21 mouse cellular contexts compared by ENCODE assay signal in the genomic region with DNA sequence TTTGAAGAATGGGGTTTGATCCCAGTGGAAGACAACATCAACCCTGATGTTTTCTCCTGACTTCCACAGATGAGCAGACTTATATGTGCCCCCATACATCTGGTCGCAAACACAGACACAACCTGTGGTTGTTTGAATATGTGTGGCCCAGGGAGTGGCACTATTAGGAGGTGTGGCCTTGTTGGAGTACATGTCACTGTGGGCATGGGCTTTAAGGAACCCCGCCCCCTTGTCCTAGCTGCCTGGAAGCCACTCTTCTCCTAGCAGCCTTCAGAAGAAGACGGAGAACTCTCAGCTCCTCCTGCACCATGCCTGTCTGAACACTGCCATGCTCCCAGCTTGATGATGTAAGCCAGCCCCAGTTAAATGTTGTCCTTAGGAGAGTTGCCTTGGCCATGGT. TPM values are rescaled to one million over a fixed set of nuclear protein-coding genes. Genes with fewer than 3 reads are reported as not detected.
DNase-seq lines count a peak whose midpoint lies in the region; ATAC-seq and TF ChIP-seq lines count a peak whose summit lies in the region.
"Had no signal": no experiment of that assay in that cellular context is flagged by ENCODE, and none has a peak within 500 bp of the region (broad histone marks: within the 10 kb centered on the region; RNA-seq: fewer than 3 reads in every experiment).

No protein-coding gene starts in this region.

- no peak overlapping the region for H3K9ac ChIP-seq in heart, postnatal 0 days (replicated peaks; ENCODE audit: low read depth, low read length)
- H3K9ac ChIP-seq in lung, embryonic 16.5 days (ENCODE audit: low read length): no peak overlapping the region
- H3K9ac ChIP-seq in stomach, postnatal 0 days (ENCODE audit: low read length): no peak overlapping the region
- H3K9ac ChIP-seq: embryonic facial prominence, embryonic 15.5 days; heart, embryonic 13.5 days; hindbrain, embryonic 14.5 days had no signal

- TF ChIP-seq CTCF in heart, postnatal 0 days (IDR thresholded peaks at IDR 0.05; ENCODE audit: low read depth): no peak
- TF ChIP-seq CTCF in stomach, postnatal 0 days (IDR thresholded peaks at IDR 0.05; ENCODE audit: low read depth): no peak

- H3K36me3 ChIP-seq in heart, postnatal 0 days (replicated peaks; ENCODE audit: control insufficient read depth, insufficient read depth, low read length): peaks cover 17% of the 10 kb centered on the region; the same call in 1 of the 2 replicates
- no peaks in the 10 kb centered on the region for H3K36me3 ChIP-seq in lung, embryonic 16.5 days (ENCODE audit: control insufficient read depth, insufficient read depth, low read length)
- H3K36me3 ChIP-seq in stomach, postnatal 0 days (ENCODE audit: control insufficient read depth, insufficient read depth, low read length): 0 out of 2 replicates have a peak, but pooled peaks cover 2% of the 10 kb centered on the region

- no peak overlapping the region for H3K4me2 ChIP-seq in heart, postnatal 0 days (ENCODE audit: low read depth, low read length)
- H3K4me2 ChIP-seq in lung, embryonic 16.5 days (ENCODE audit: low read depth, low read length): no peak overlapping the region
- no peak overlapping the region for H3K4me2 ChIP-seq in stomach, postnatal 0 days (replicated peaks; ENCODE audit: low read depth)
- H3K4me2 ChIP-seq: embryonic facial prominence, embryonic 15.5 days; heart, embryonic 13.5 days; hindbrain, embryonic 14.5 days had no signal

- ATAC-seq in heart, postnatal 0 days (ENCODE audit: insufficient read depth, low read depth): no peak
- ATAC-seq in lung, embryonic 16.5 days (ENCODE audit: low read depth): peak; percentile 8; the same call in 1 of the 2 replicates
- ATAC-seq in stomach, postnatal 0 days (ENCODE audit: low FRiP score, low TSS enrichment): no peak
- ATAC-seq: activated CD4-positive, CD25-positive, alpha-beta regulatory T cell, adult 4 months; forebrain, embryonic 14.5 days had no signal

- WGBS in heart, postnatal 0 days: 83% methylated on average over 3 of the region's 3 CpGs
- WGBS in lung, embryonic 16.5 days: 68% methylated on average over 3 of the region's 3 CpGs
- 76% methylated on average over 3 of the region's 3 CpGs for WGBS in stomach, postnatal 0 days

- no peaks in the 10 kb centered on the region for H3K4me1 ChIP-seq in heart, postnatal 0 days (ENCODE audit: control insufficient read depth, insufficient read depth)
- H3K4me1 ChIP-seq in lung, embryonic 16.5 days (replicated peaks; ENCODE audit: control insufficient read depth, insufficient read depth, low read length): peaks cover 18% of the 10 kb centered on the region
- H3K4me1 ChIP-seq in stomach, postnatal 0 days (replicated peaks; ENCODE audit: control insufficient read depth, insufficient read depth): no peaks in the 10 kb centered on the region
- H3K4me1 ChIP-seq: forebrain, embryonic 10.5 days; hindbrain, embryonic 10.5 days had no signal

- TF ChIP-seq EP300 in heart, postnatal 0 days (IDR thresholded peaks at IDR 0.05; ENCODE audit: low read depth): no peak
- no peak for TF ChIP-seq EP300 in stomach, postnatal 0 days (optimal IDR thresholded peaks at IDR 0.05)

- 0 out of 2 replicates have a peak, but pooled peaks cover 5% of the 10 kb centered on the region for H3K9me3 ChIP-seq in heart, postnatal 0 days (replicated peaks; ENCODE audit: control insufficient read depth, low read length)
- H3K9me3 ChIP-seq in lung, embryonic 16.5 days (ENCODE audit: control insufficient read depth, low read length): no peaks in the 10 kb centered on the region
- H3K9me3 ChIP-seq in stomach, postnatal 0 days (ENCODE audit: control insufficient read depth, low read length): no peaks in the 10 kb centered on the region
- H3K9me3 ChIP-seq: embryonic facial prominence, embryonic 15.5 days; forebrain, embryonic 10.5 days; heart, embryonic 13.5 days; hindbrain, embryonic 10.5 days had no signal

- no peaks in the 10 kb centered on the region for H3K27me3 ChIP-seq in heart, postnatal 0 days (ENCODE audit: control insufficient read depth, insufficient read depth, low read length)
- no peaks in the 10 kb centered on the region for H3K27me3 ChIP-seq in lung, embryonic 16.5 days (ENCODE audit: control insufficient read depth, insufficient read depth, low read depth, low read length)
- no peaks in the 10 kb centered on the region for H3K27me3 ChIP-seq in stomach, postnatal 0 days (ENCODE audit: control insufficient read depth, insufficient read depth, low read length)
- H3K27me3 ChIP-seq: embryonic facial prominence, embryonic 15.5 days; heart, embryonic 13.5 days had no signal

- H3K4me3 ChIP-seq in heart, postnatal 0 days (ENCODE audit: low read depth, low read length): no peak overlapping the region
- H3K4me3 ChIP-seq in lung, embryonic 16.5 days (ENCODE audit: low read length): no peak overlapping the region
- H3K4me3 ChIP-seq in stomach, postnatal 0 days (ENCODE audit: low read depth, low read length): no peak overlapping the region
- H3K4me3 ChIP-seq: embryonic facial prominence, embryonic 15.5 days; erythroblast, embryonic 14.5 days; forebrain, embryonic 10.5 days; gastrocnemius, adult 2 months; heart, embryonic 13.5 days; hindbrain, embryonic 10.5 days had no signal

- 0 out of 2 replicates have a peak overlapping the region, but pooled peaks have one; percentile 5 for H3K27ac ChIP-seq in heart, postnatal 0 days (ENCODE audit: low read depth)
- H3K27ac ChIP-seq in lung, embryonic 16.5 days (ENCODE audit: low read length): peak overlapping the region; percentile 8; the same call in 1 of the 2 replicates
- 0 out of 2 replicates have a peak overlapping the region, but pooled peaks have one; percentile 24 for H3K27ac ChIP-seq in stomach, postnatal 0 days (replicated peaks)
- H3K27ac ChIP-seq: embryonic facial prominence, embryonic 15.5 days; forebrain, embryonic 10.5 days; gastrocnemius, adult 2 months; heart, embryonic 13.5 days; hindbrain, embryonic 10.5 days; hindbrain, embryonic 14.5 days had no signal

- no peak for DNase-seq in heart, postnatal 0 days (ENCODE audit: low spot score)
- no peak for DNase-seq in heart, postnatal 4 days
- no peak for DNase-seq in lung, postnatal 10 days
- peak; percentile 29 for DNase-seq in thymus, postnatal 4 days
- no peak for DNase-seq in thymus, postnatal 14 days
- DNase-seq in stomach, postnatal 0 days (ENCODE audit: low spot score): no peak
- DNase-seq in adrenal gland, adult 8-10 months: no peak
- DNase-seq: adrenal gland, postnatal 36 days; cerebellum, adult 2 months; cerebellum, postnatal 10 days; gastrocnemius, adult 2 months; gastrocnemius, postnatal 25 days had no signal

RNA-seq across cellular contexts. Expression of a gene that starts 46.8 kb away (rescaled TPM):
- total RNA-seq in heart, postnatal 0 days (2014; rRNA removed; ENCODE audit: low replicate concordance): 20.0 and 35.3 TPM in 2 replicates
- 97.6 and 105 TPM in 2 replicates for polyA plus RNA-seq in heart, postnatal 0 days (2015; fragmentation: Nextera tagmentation; extraction: Ambion mirVana)
- 10 to 100 TPM; 33.4 to 43.2 TPM for total RNA-seq in heart, postnatal 4 days (2021)
- 66.4 and 77.4 TPM in 2 replicates for polyA plus RNA-seq in lung, embryonic 16.5 days (2015; fragmentation: Nextera tagmentation; extraction: Ambion mirVana)
- polyA plus RNA-seq in stomach, postnatal 0 days (2015; fragmentation: Nextera tagmentation; extraction: Ambion mirVana): 76.6 and 87.6 TPM in 2 replicates
- total RNA-seq in adrenal gland, adult 8-10 months (2022): 10 to 100 TPM; 34.6 to 53.2 (median 41.2) TPM
